Mouse (Mus musculus) bone marrow, adult 2 months (tissue): ENCODE data around the gene Fam172a.

Experiments used
- CTCF ChIP-seq: fragments of 200-500 bp; IDR thresholded peaks from 2 replicates; pipeline ENCODE4 v1.5.1; 2011; ENCODE audit warnings: low read length, control low read depth; ENCODE audit not compliant: control insufficient read depth, insufficient read depth
- POLR2A ChIP-seq: fragments of 200-500 bp; IDR thresholded peaks from 2 replicates; pipeline ENCODE4 v1.6.1; 2011; ENCODE audit warnings: low read depth, mild to moderate bottlenecking, control low read depth, low read length, borderline replicate concordance; ENCODE audit not compliant: control insufficient read depth

GRCm38 (mm10) chr13:78212111-78212510 is 510.3 kb downstream of the Fam172a start:
- TF ChIP-seq POLR2A (no peak), CTCF (no peak)
